Mouse (Mus musculus) heart, postnatal 0 days (tissue): ENCODE measurements at regions not wholly inside any gene's neighbourhood (a gene's known extent, or its start where the extent isn't known, plus 50 kb on each side); places are given as distances from the start of the nearest gene placed in this dataset.

Experiments used
- ATAC-seq: fragments of 200-750 bp; cut with Nextera tagmentation; 2 replicates; pipeline ENCODE4 v1.8.0; 2017; ENCODE audit warnings: low read depth, moderate number of reproducible peaks, moderate library complexity; ENCODE audit not compliant: insufficient read depth
- DNase-seq: peaks from one replicate; pipeline ENCODE4 v3.0.0-alpha.2; 2016; ENCODE audit warnings: low spot score
- H3K27ac ChIP-seq: fragments of 300-500 bp; sonication (generic); 2 replicates; pipeline ENCODE4 v1.5.1; 2014; ENCODE audit warnings: low read depth, mild to moderate bottlenecking
- H3K27me3 ChIP-seq: fragments of 300-500 bp; sonication (generic); 2 replicates; pipeline ENCODE4 v1.6.1; 2014; ENCODE audit warnings: low read length, mixed read lengths; ENCODE audit not compliant: control insufficient read depth, insufficient read depth
- H3K36me3 ChIP-seq: fragments of 300-500 bp; sonication (generic); replicated peaks from 2 replicates; pipeline ENCODE4 v1.6.1; 2014; ENCODE audit warnings: low read length, mixed read lengths; ENCODE audit not compliant: control insufficient read depth, insufficient read depth
- H3K4me1 ChIP-seq: fragments of 300-500 bp; sonication (generic); 2 replicates; pipeline ENCODE4 v1.6.1; 2014; ENCODE audit warnings: antibody characterized with exemption; ENCODE audit not compliant: control insufficient read depth, insufficient read depth
- H3K4me2 ChIP-seq: fragments of 300-500 bp; sonication (generic); 2 replicates; pipeline ENCODE4 v1.6.1; 2014; ENCODE audit warnings: low read depth, mild to moderate bottlenecking, low read length, moderate library complexity
- H3K4me3 ChIP-seq: fragments of 300-500 bp; sonication (generic); 2 replicates; pipeline ENCODE4 v1.5.1; 2014; ENCODE audit warnings: low read depth, low read length
- H3K9ac ChIP-seq: fragments of 300-500 bp; sonication (generic); replicated peaks from 2 replicates; pipeline ENCODE4 v1.6.1; 2014; ENCODE audit warnings: low read depth, low read length, mixed read lengths
- H3K9me3 ChIP-seq: fragments of 300-500 bp; sonication (generic); replicated peaks from 2 replicates; pipeline ENCODE4 v1.6.1; 2016; ENCODE audit warnings: low read length; ENCODE audit not compliant: control insufficient read depth
- CTCF ChIP-seq: IDR thresholded peaks from 2 replicates; pipeline ENCODE4 v1.5.1; 2016; ENCODE audit warnings: antibody characterized with exemption, control low read depth, low read depth
- EP300 ChIP-seq: IDR thresholded peaks from 2 replicates; pipeline ENCODE4 v1.6.1; 2016; ENCODE audit warnings: antibody characterized with exemption, low read depth
- WGBS: fragments of 180-500 bp; shearing (Covaris S2); extraction: QIAGEN DNeasy Blood & Tissue Kit; methylation state at CpG from one replicate; pipeline ENCODE4 v1.1.7; 2014; 5-methylcytosine and 5-hydroxymethylcytosine counted together

DNA sequence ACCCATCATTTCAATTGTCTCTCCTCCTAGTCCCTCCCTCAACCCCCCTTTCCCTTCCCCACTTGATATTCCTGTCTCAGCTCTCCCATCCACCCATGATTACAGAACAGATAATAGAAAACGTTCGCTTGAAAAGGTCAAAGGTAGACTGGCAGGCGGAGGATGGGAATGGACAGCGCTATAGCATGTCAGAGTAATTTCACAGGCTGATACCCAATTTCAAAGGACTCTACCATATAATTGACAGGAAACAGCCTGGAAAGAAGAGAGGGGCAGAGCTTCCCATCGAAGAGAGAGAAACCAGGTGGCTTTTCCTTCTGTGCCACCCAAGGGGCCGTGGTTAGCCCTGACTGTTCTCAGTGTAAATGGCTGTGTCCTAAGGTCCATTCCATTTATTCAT is 140.2 kb upstream of the Atxn1 start:
- H3K4me1 ChIP-seq: no peaks in the 10 kb centered on the region
- H3K27ac ChIP-seq: no peak overlapping the region
- no peak for ATAC-seq
- no peak for TF ChIP-seq EP300
- DNase-seq: no peak
- no peak overlapping the region for H3K9ac ChIP-seq
- no peaks in the 10 kb centered on the region for H3K27me3 ChIP-seq
- H3K36me3 ChIP-seq: no peaks in the 10 kb centered on the region
- H3K4me2 ChIP-seq: no peak overlapping the region
- no peak overlapping the region for H3K4me3 ChIP-seq
- 65% methylated on average over 6 of the region's 6 CpGs for WGBS
- H3K9me3 ChIP-seq: no peaks in the 10 kb centered on the region

DNA sequence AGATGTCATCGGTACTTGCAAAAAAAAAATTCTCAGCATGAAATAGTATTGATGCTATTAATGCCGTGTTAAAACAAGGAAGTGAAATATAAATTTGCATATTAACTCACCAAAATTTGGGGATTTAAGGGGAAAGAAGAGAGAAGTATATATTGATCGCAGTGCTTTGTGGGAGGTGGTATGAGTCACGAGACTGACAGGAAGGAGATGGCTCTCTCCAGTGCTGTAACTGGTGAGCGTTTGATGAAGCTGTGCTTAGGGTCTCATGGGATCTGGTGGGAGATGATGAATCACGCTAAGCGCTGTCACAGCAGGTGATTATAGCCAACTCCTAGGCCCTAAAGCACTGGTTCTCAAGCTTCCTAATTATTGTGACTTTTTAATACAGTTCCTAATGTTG is 133.8 kb upstream of the Atxn1 start:
- Histone ChIP-seq H3K4me3 (no peak overlapping the region), H3K4me2 (no peak overlapping the region), H3K9me3 (no peaks in the 10 kb centered on the region), H3K27me3 (no peaks in the 10 kb centered on the region), H3K9ac (no peak overlapping the region), H3K4me1 (no peaks in the 10 kb centered on the region), H3K36me3 (no peaks in the 10 kb centered on the region), H3K27ac (no peak overlapping the region)
- WGBS: 66% methylated on average over 7 of the region's 7 CpGs
- ATAC-seq: no peak
- DNase-seq: no peak
- TF ChIP-seq CTCF: no peak
- TF ChIP-seq EP300: no peak

DNA sequence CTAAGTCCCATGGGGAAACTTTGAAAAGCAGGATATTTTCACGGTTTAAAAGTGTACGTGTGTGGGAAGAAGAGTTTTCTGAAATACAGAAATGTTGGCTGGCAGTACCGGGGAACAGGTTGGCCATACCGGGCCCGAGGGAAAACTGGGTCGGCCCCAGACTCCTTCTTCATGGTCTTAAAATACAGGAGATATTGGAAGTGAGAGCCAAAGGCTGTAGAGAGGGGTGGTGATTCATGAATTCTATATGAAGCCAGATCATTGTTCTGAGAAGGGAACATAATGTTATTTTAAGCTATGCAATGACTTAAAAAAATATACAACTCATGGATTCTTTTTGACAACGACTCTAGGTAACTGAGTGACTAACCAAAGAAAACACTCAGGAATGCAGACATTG is 133.3 kb upstream of the Atxn1 start:
- Histone ChIP-seq H3K36me3 (no peaks in the 10 kb centered on the region), H3K4me1 (no peaks in the 10 kb centered on the region), H3K27ac (no peak overlapping the region), H3K9ac (no peak overlapping the region), H3K27me3 (no peaks in the 10 kb centered on the region), H3K4me2 (no peak overlapping the region), H3K4me3 (no peak overlapping the region), H3K9me3 (no peaks in the 10 kb centered on the region)
- no peak for TF ChIP-seq CTCF
- TF ChIP-seq EP300: no peak
- no peak for DNase-seq
- WGBS: 72% methylated on average over 7 of the region's 7 CpGs
- ATAC-seq: no peak

DNA sequence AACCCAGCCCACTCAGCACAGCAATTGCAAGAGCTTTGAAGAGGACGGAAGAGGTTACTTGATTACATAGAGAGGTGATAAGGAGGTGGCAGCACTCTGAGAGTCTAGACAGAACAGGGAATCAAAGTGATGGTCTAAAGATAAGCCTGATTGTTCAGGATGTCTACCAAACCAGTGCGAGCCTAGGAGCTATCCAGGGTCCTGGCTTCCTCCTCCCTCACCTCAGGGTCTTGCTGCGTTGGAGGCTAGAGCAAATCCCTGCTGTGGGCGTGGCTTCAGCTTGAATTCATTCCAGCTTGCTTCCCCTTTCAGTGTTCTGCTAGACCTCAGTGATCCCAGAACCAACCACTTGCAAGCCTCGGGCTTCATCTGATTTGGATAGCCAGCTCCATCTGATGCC is 132.2 kb upstream of the Atxn1 start:
- H3K4me2 ChIP-seq: no peak overlapping the region
- TF ChIP-seq CTCF (no peak), EP300 (no peak)
- 5% methylated on average over 5 of the region's 5 CpGs for WGBS
- H3K4me1 ChIP-seq: no peaks in the 10 kb centered on the region
- peak; percentile 14 for DNase-seq
- H3K9ac ChIP-seq: no peak overlapping the region
- no peaks in the 10 kb centered on the region for H3K36me3 ChIP-seq
- ATAC-seq: no peak
- H3K9me3 ChIP-seq: no peaks in the 10 kb centered on the region
- H3K4me3 ChIP-seq: no peak overlapping the region
- H3K27me3 ChIP-seq: no peaks in the 10 kb centered on the region
- no peak overlapping the region for H3K27ac ChIP-seq

DNA sequence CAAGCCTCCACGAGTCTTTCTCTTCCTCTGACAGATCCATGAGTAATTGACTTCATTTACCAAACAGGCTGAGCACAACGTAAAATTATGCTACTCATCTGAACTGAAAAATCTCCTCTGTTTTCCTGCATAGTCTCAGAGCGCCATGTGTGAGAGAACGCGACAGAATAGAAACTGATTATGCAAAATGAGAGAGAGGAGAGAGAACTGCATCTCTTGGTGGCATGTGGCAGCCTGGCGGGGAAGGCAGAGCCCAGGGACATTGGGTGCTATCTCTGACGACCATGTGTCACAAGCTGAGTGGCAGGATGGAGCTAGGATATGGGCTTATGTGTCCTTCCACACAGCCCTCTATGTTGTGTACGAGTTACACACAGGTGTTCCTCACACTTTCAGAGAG is 131.6 kb upstream of the Atxn1 start:
- Histone ChIP-seq H3K9me3 (no peaks in the 10 kb centered on the region), H3K36me3 (no peaks in the 10 kb centered on the region), H3K9ac (no peak overlapping the region), H3K4me2 (no peak overlapping the region), H3K4me1 (no peaks in the 10 kb centered on the region), H3K27ac (no peak overlapping the region), H3K4me3 (no peak overlapping the region), H3K27me3 (no peaks in the 10 kb centered on the region)
- no peak for TF ChIP-seq EP300
- TF ChIP-seq CTCF: no peak
- DNase-seq (no peak), ATAC-seq (no peak)
- WGBS: 59% methylated on average over 8 of the region's 8 CpGs

DNA sequence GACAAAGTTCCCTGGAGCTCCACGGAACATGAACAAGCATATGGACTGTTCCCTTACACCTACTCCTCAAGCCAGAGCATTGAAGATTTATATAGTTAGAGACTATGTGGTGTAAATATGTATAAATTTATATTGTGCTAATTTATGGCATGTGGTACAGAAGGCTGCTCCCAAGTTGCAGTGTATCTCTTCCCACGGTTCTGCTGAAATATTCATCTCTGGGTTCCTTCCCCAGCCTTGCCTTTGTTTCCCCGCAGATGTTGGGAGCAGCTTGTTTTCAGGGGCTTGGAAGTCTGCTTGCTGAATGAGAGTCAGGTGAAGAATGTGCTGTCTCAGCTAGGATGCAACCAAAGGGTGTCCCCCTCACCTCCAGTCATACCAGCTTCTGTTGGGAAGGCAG is 128.0 kb upstream of the Atxn1 start:
- H3K36me3 ChIP-seq: no peaks in the 10 kb centered on the region
- no peak overlapping the region for H3K9ac ChIP-seq
- 81% methylated on average over 3 of the region's 3 CpGs for WGBS
- H3K4me1 ChIP-seq: no peaks in the 10 kb centered on the region
- no peaks in the 10 kb centered on the region for H3K27me3 ChIP-seq
- no peak for TF ChIP-seq CTCF
- no peak for TF ChIP-seq EP300
- H3K4me2 ChIP-seq: no peak overlapping the region
- no peak for DNase-seq
- H3K9me3 ChIP-seq: 0 out of 2 replicates have a peak, but pooled peaks cover 6% of the 10 kb centered on the region
- no peak overlapping the region for H3K4me3 ChIP-seq
- H3K27ac ChIP-seq: no peak overlapping the region
- ATAC-seq: no peak
